Mouse (Mus musculus) heart, postnatal 0 days (tissue): ENCODE measurements around the gene Tmem174. TPM values are rescaled to one million over a fixed set of nuclear protein-coding genes. Genes with fewer than 3 reads are reported as not detected.

ENCODE experiments used
- ATAC-seq: fragments of 200-750 bp; cut with Nextera tagmentation; 2 replicates; pipeline ENCODE4 v1.8.0; 2017; ENCODE audit warnings: low read depth, moderate number of reproducible peaks, moderate library complexity; ENCODE audit not compliant: insufficient read depth
- DNase-seq: peaks from one replicate; pipeline ENCODE4 v3.0.0-alpha.2; 2016; ENCODE audit warnings: low spot score
- H3K27ac ChIP-seq: fragments of 300-500 bp; sonication (generic); 2 replicates; pipeline ENCODE4 v1.5.1; 2014; ENCODE audit warnings: low read depth, mild to moderate bottlenecking
- H3K27me3 ChIP-seq: fragments of 300-500 bp; sonication (generic); 2 replicates; pipeline ENCODE4 v1.6.1; 2014; ENCODE audit warnings: low read length, mixed read lengths; ENCODE audit not compliant: control insufficient read depth, insufficient read depth
- H3K36me3 ChIP-seq: fragments of 300-500 bp; sonication (generic); replicated peaks from 2 replicates; pipeline ENCODE4 v1.6.1; 2014; ENCODE audit warnings: low read length, mixed read lengths; ENCODE audit not compliant: control insufficient read depth, insufficient read depth
- H3K4me1 ChIP-seq: fragments of 300-500 bp; sonication (generic); 2 replicates; pipeline ENCODE4 v1.6.1; 2014; ENCODE audit warnings: antibody characterized with exemption; ENCODE audit not compliant: control insufficient read depth, insufficient read depth
- H3K4me2 ChIP-seq: fragments of 300-500 bp; sonication (generic); 2 replicates; pipeline ENCODE4 v1.6.1; 2014; ENCODE audit warnings: low read depth, mild to moderate bottlenecking, low read length, moderate library complexity
- H3K4me3 ChIP-seq: fragments of 300-500 bp; sonication (generic); 2 replicates; pipeline ENCODE4 v1.5.1; 2014; ENCODE audit warnings: low read depth, low read length
- H3K9ac ChIP-seq: fragments of 300-500 bp; sonication (generic); replicated peaks from 2 replicates; pipeline ENCODE4 v1.6.1; 2014; ENCODE audit warnings: low read depth, low read length, mixed read lengths
- H3K9me3 ChIP-seq: fragments of 300-500 bp; sonication (generic); replicated peaks from 2 replicates; pipeline ENCODE4 v1.6.1; 2016; ENCODE audit warnings: low read length; ENCODE audit not compliant: control insufficient read depth
- CTCF ChIP-seq: IDR thresholded peaks from 2 replicates; pipeline ENCODE4 v1.5.1; 2016; ENCODE audit warnings: antibody characterized with exemption, control low read depth, low read depth
- EP300 ChIP-seq: IDR thresholded peaks from 2 replicates; pipeline ENCODE4 v1.6.1; 2016; ENCODE audit warnings: antibody characterized with exemption, low read depth
- WGBS: fragments of 180-500 bp; shearing (Covaris S2); extraction: QIAGEN DNeasy Blood & Tissue Kit; methylation state at CpG from one replicate; pipeline ENCODE4 v1.1.7; 2014; 5-methylcytosine and 5-hydroxymethylcytosine counted together
- polyA plus RNA-seq: library from polyadenylated mRNA; unstranded; fragments of >200 nt; fragmentation: Nextera tagmentation; extraction: Ambion mirVana; gene quantifications from 2 replicates; pipeline ENCODE4 v1.2.1, GENCODE M21; 2015
- total RNA-seq: library from RNA; depleted of rRNA; stranded (reverse); fragments of >200 nt; gene quantifications from 2 replicates; pipeline ENCODE4 v1.2.3, GENCODE M21; 2014; ENCODE audit warnings: low replicate concordance

The Tmem174 gene
- total and polyA plus RNA-seq, 2 experiments from 2014 or later, result not detected

DNA sequence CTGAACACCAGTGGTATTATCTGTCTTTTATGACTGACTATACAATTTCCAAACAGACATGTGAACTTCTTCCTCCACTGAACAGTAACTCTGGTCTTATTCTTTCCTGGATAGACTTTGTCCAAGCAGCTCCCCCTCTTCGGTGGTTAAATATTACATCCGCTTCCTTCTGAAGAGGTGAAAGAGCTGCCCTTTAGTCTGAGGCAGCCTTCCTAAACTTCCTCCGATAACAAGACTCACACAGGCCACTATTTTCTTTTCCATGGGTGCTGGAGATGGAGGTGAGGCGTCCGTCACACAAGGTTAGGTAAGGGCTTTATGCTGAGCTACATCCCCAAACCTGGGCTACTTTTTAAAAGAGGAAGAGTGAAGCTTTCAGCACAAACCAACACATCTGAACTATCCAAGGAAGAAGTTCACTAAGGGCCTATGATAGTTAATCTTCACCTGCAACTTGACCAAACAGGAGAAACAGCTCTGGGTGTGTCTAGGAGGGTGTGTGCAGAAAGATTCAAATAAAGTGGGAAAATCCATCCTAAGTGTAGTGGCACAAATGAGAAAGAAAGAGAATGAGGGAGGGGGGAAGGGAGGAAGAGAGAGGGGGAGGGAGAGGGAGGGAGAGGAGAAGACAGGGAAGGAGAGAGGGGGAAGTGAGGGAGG, 1.4 kb upstream of the Tmem174 start:
- DNase-seq (no peak), ATAC-seq (no peak)
- Histone ChIP-seq H3K36me3 (no peaks in the 10 kb centered on the region), H3K9ac (no peak overlapping the region), H3K27ac (no peak overlapping the region), H3K27me3 (peaks cover 17% of the 10 kb centered on the region), H3K4me3 (no peak overlapping the region), H3K4me2 (no peak overlapping the region), H3K4me1 (peaks cover 4% of the 10 kb centered on the region; the same call in 1 of the 2 replicates), H3K9me3 (no peaks in the 10 kb centered on the region)
- 81% methylated on average over 5 of the region's 5 CpGs for WGBS
- TF ChIP-seq CTCF (no peak), EP300 (no peak)

DNA sequence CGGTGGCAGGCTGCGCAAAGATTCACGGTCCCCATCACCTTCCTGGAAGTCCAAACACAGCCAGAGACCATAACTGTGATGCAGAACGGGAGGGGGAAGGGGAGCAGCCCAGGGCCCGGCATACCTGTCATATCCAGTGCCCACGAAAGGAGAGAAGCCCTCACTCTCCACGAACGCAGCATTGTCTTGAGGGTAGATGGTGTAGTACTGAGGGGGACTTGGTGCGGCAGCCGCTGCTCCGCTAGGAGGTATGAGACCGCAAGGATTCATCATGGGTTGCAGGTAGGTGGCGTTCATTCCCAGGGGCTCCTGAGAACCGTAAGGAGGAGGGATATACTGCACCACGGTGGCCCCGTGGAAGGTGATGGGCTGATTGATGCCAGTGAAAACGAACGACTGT, 639 bp downstream of the Tmem174 start:
- H3K36me3 ChIP-seq, result no peaks in the 10 kb centered on the region
- H3K4me2 ChIP-seq, result peak overlapping the region; percentile 33
- H3K9me3 ChIP-seq, result no peaks in the 10 kb centered on the region
- peaks cover 17% of the 10 kb centered on the region for H3K27me3 ChIP-seq
- DNase-seq (no peak), ATAC-seq (no peak)
- TF ChIP-seq EP300 (no peak), CTCF (no peak)
- H3K27ac ChIP-seq, result no peak overlapping the region
- WGBS, result 53% methylated on average over 18 of the region's 18 CpGs
- no peak overlapping the region; the same call in none of the 2 replicates for H3K4me3 ChIP-seq
- peaks cover 4% of the 10 kb centered on the region; the same call in 1 of the 2 replicates for H3K4me1 ChIP-seq
- no peak overlapping the region for H3K9ac ChIP-seq

- no peak overlapping the region for H3K9ac ChIP-seq
- no peak for ATAC-seq
- no peaks in the 10 kb centered on the region for H3K36me3 ChIP-seq
- no peak overlapping the region for H3K4me3 ChIP-seq
- no peaks in the 10 kb centered on the region for H3K9me3 ChIP-seq
- peaks cover 4% of the 10 kb centered on the region; the same call in 1 of the 2 replicates for H3K4me1 ChIP-seq
- DNase-seq, result no peak
- H3K27me3 ChIP-seq, result peaks cover 17% of the 10 kb centered on the region
- 34% methylated on average over 6 of the region's 6 CpGs for WGBS
- no peak overlapping the region for H3K27ac ChIP-seq
- no peak for TF ChIP-seq CTCF
- no peak for TF ChIP-seq EP300
- H3K4me2 ChIP-seq, result no peak overlapping the region
These were observed 3.3 kb downstream of the Tmem174 start for GRCm38 (mm10) chr13:98633641-98634484.

DNA sequence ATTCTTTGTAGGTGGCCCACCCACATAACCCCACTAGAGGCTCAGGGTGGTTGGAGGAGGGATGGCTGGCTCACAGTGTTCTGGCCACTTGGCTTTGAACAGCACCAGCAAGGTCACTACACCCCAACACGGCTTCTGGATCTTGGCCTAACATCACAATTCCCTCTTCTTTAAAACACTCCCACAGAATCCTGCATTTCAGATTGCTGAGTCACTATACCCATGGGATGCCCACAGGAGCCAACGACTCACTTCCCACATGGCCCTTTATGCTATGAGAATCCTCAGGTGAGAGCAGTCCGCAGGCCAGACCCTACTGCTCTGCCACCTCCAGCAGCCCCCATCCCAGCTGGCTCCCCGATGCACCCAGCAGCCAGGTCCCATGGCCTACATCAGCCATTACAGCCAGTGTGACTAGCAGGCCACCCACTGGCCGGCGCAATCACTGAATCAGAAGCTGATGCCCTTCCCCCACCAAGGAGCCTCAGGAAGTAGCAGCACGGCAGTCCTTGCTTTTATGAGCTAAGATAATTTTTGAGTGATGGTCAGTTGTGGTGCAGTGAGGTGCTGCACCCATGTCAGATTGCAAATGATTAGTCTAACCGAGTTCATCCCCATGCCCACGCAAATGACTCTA, 4.8 kb downstream of the Tmem174 start:
- peaks cover 17% of the 10 kb centered on the region for H3K27me3 ChIP-seq
- DNase-seq (no peak), ATAC-seq (no peak)
- WGBS, result 64% methylated on average over 9 of the region's 9 CpGs
- H3K9me3 ChIP-seq, result no peaks in the 10 kb centered on the region
- no peak overlapping the region for H3K4me3 ChIP-seq
- no peak overlapping the region for H3K27ac ChIP-seq
- H3K4me2 ChIP-seq, result no peak overlapping the region
- H3K36me3 ChIP-seq, result no peaks in the 10 kb centered on the region
- no peak for TF ChIP-seq CTCF
- no peak for TF ChIP-seq EP300
- no peak overlapping the region for H3K9ac ChIP-seq
- peaks cover 4% of the 10 kb centered on the region; the same call in 1 of the 2 replicates for H3K4me1 ChIP-seq

GRCm38 (mm10) chr13:98631105-98631838, 5.9 kb downstream of the Tmem174 start:
- Histone ChIP-seq H3K9ac (no peak overlapping the region), H3K4me2 (no peak overlapping the region), H3K4me1 (peaks cover 4% of the 10 kb centered on the region; the same call in 1 of the 2 replicates), H3K27me3 (peaks cover 11% of the 10 kb centered on the region; the same call in 1 of the 2 replicates), H3K36me3 (no peaks in the 10 kb centered on the region), H3K9me3 (no peaks in the 10 kb centered on the region), H3K4me3 (no peak overlapping the region), H3K27ac (no peak overlapping the region)
- 59% methylated on average over 20 of the region's 20 CpGs for WGBS
- ATAC-seq (no peak), DNase-seq (no peak)
- TF ChIP-seq CTCF, result no peak
- TF ChIP-seq EP300, result no peak
